ENCODE assay signal across 9 mouse cellular contexts in the genomic region with DNA sequence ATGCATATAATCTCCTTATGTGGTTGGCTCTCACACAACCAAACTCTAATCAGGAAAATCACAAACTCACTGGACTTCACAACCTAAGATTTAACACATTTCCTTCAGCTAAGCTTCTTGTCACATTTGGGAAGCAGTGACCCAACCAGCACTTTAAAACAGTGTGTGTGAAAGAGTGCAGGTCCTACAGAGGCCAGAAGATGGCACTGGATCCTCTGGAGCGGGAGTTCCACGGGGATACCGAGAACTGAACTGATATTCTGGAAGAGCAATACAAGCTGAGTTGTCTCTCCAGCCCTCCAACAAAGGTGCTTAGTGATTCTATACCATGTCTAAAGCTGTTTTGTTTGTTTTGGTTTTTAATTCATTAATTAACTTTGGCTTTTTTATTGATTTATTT. TPM values are rescaled to one million over a fixed set of nuclear protein-coding genes. Genes with fewer than 3 reads are reported as not detected.
DNase-seq lines count a peak whose midpoint lies in the region; ATAC-seq and TF ChIP-seq lines count a peak whose summit lies in the region.
"Had no signal": no experiment of that assay in that cellular context is flagged by ENCODE, and none has a peak within 500 bp of the region (broad histone marks: within the 10 kb centered on the region; RNA-seq: fewer than 3 reads in every experiment).

No protein-coding gene starts in this region.

- intact Hi-C loops in left cerebral cortex, adult 2 months (cut with DNase I) = no loop called here
- intact Hi-C loops in left cerebral cortex, postnatal 10 days (cut with DNase I) = no loop called here
- intact Hi-C loops in gastrocnemius, postnatal 36 days (cut with DNase I) = loop anchor here (5.0 kb wide), 1 partner anchor 154 kb away; no protein-coding TSS in a partner anchor

- ATAC-seq in megakaryocyte progenitor cell, adult 5-6 weeks (replicated peaks; ENCODE audit: poor library complexity) = peak; percentile 58

- no peak overlapping the region for H3K4me3 ChIP-seq in left cerebral cortex, adult 2 months
- H3K4me3 ChIP-seq: lung, embryonic 15.5 days had no signal

- peak; percentile 57 for DNase-seq in adrenal gland, postnatal 14 days
- no peak for DNase-seq in adrenal gland, adult 18-20 months (ENCODE audit: low spot score in 2 of 2)
- no peak for DNase-seq in left cerebral cortex, adult 2 months (ENCODE audit: extremely low spot score in 1 of 2, low spot score in 2 of 2)
- DNase-seq in left cerebral cortex, postnatal 10 days (ENCODE audit: extremely low spot score in 1 of 2, low spot score in 2 of 2) = no peak
- peak; percentile 30 for DNase-seq in cerebellum, adult 8-10 months
- no peak for DNase-seq in gastrocnemius, postnatal 36 days
- no peak for DNase-seq in spleen, postnatal 36 days (ENCODE audit: low spot score in 2 of 2)

- no peak overlapping the region for H3K27ac ChIP-seq in left cerebral cortex, adult 2 months
- H3K27ac ChIP-seq: lung, embryonic 15.5 days had no signal

- peak; percentile 49 for TF ChIP-seq CTCF in left cerebral cortex, adult 2 months (IDR thresholded peaks at IDR 0.05)

RNA-seq across cellular contexts. Expression of gene Fastkd5, which starts 16.7 kb away (rescaled TPM):
- 13.4 and 14.0 TPM in 2 replicates for total RNA-seq in adrenal gland, postnatal 14 days (2021)
- 10 to 100 TPM; 13.8 to 14.6 TPM for total RNA-seq in adrenal gland, adult 18-20 months (2021)
- 1 to 10 TPM; 7.9 to 8.7 TPM for total RNA-seq in left cerebral cortex, adult 2 months (2021)
- total RNA-seq in left cerebral cortex, postnatal 10 days (2021) = 1 to 10 TPM; 8.0 TPM
- total RNA-seq in megakaryocyte progenitor cell, adult 5-6 weeks (2015) = 16.1 and 21.0 TPM in 2 replicates
- 20.3 and 22.8 TPM in 2 replicates for total RNA-seq in megakaryocyte progenitor cell, adult 5-6 weeks (2017)
- total RNA-seq in gastrocnemius, postnatal 36 days (2021) = 1 to 10 TPM; 4.9 to 5.2 TPM

RNA-seq across cellular contexts. Expression of gene Ubox5, which starts 16.7 kb away (rescaled TPM):
- total RNA-seq in adrenal gland, postnatal 14 days (2021) = 5.1 and 5.6 TPM in 2 replicates
- total RNA-seq in adrenal gland, adult 18-20 months (2021) = 1 to 10 TPM; 5.9 to 6.9 TPM
- 10 to 100 TPM; 10.0 to 12.5 TPM for total RNA-seq in left cerebral cortex, adult 2 months (2021)
- 1 to 10 TPM; 8.5 to 8.7 TPM for total RNA-seq in left cerebral cortex, postnatal 10 days (2021)
- 5.7 and 9.3 TPM in 2 replicates for total RNA-seq in megakaryocyte progenitor cell, adult 5-6 weeks (2015)
- total RNA-seq in megakaryocyte progenitor cell, adult 5-6 weeks (2017) = 7.1 and 7.3 TPM in 2 replicates
- total RNA-seq in gastrocnemius, postnatal 36 days (2021) = 1 to 10 TPM; 3.4 to 5.3 TPM

RNA-seq across cellular contexts. Expression of gene Lzts3, which starts 29.5 kb away (rescaled TPM):
- total RNA-seq in adrenal gland, postnatal 14 days (2021) = 9.5 and 11.1 TPM in 2 replicates
- total RNA-seq in adrenal gland, adult 18-20 months (2021) = 10 to 100 TPM; 12.7 to 17.7 TPM
- 100 to 1,000 TPM; 202 to 214 TPM for total RNA-seq in left cerebral cortex, adult 2 months (2021)
- 10 to 100 TPM; 45.3 to 46.8 TPM for total RNA-seq in left cerebral cortex, postnatal 10 days (2021)
- 0.15 and 0.32 TPM in 2 replicates for total RNA-seq in megakaryocyte progenitor cell, adult 5-6 weeks (2015)
- total RNA-seq in megakaryocyte progenitor cell, adult 5-6 weeks (2017) = 0.27 TPM in 1 of 2 replicates, not detected in the other
- total RNA-seq in gastrocnemius, postnatal 36 days (2021) = 1 to 10 TPM; 1.9 to 2.4 TPM

RNA-seq across cellular contexts. Expression of gene Avp, which starts 30.7 kb away (rescaled TPM):
- not detected in 2 replicates for total RNA-seq in adrenal gland, postnatal 14 days (2021)
- total RNA-seq in adrenal gland, adult 18-20 months (2021) = not detected
- total RNA-seq in left cerebral cortex, adult 2 months (2021) = 10 to 100 TPM in 1 of 2 experiments, not detected in 1; 22.8 TPM
- 1 to 10 TPM in 1 of 2 experiments, under 1 TPM in 1; 0.77 to 1.8 TPM for total RNA-seq in left cerebral cortex, postnatal 10 days (2021)
- not detected in 2 replicates for total RNA-seq in megakaryocyte progenitor cell, adult 5-6 weeks (2015)
- total RNA-seq in megakaryocyte progenitor cell, adult 5-6 weeks (2017) = not detected in 2 replicates
- total RNA-seq in gastrocnemius, postnatal 36 days (2021) = not detected

RNA-seq across cellular contexts. Expression of gene Oxt, which starts 37.1 kb away (rescaled TPM):
- total RNA-seq in adrenal gland, postnatal 14 days (2021) = not detected in 2 replicates
- not detected for total RNA-seq in adrenal gland, adult 18-20 months (2021)
- 1 to 10 TPM in 1 of 2 experiments, not detected in 1; 4.4 TPM for total RNA-seq in left cerebral cortex, adult 2 months (2021)
- total RNA-seq in left cerebral cortex, postnatal 10 days (2021) = under 1 TPM in 1 of 2 experiments, not detected in 1; 0.84 TPM
- not detected in 2 replicates for total RNA-seq in megakaryocyte progenitor cell, adult 5-6 weeks (2015)
- not detected in 2 replicates for total RNA-seq in megakaryocyte progenitor cell, adult 5-6 weeks (2017)
- not detected for total RNA-seq in gastrocnemius, postnatal 36 days (2021)

Comparison
In these comparisons a context has a peak if more than half of its experiments do, and no peak if none do; other contexts are left out.
1. DNase-seq: peak in adrenal gland, postnatal 14 days (single experiment) and cerebellum, adult 8-10 months (single experiment); none in adrenal gland, adult 18-20 months (0 of 2), left cerebral cortex, adult 2 months (0 of 2), left cerebral cortex, postnatal 10 days (0 of 2), gastrocnemius, postnatal 36 days (0 of 2) and spleen, postnatal 36 days (0 of 2).
2. RNA of gene Lzts3, which starts 29.5 kb away (total RNA-seq): 202 to 214 TPM in left cerebral cortex, adult 2 months; 45.3 to 46.8 TPM in left cerebral cortex, postnatal 10 days, 12.7 to 17.7 TPM in adrenal gland, adult 18-20 months, 9.5 to 11.1 TPM in adrenal gland, postnatal 14 days, 1.9 to 2.4 TPM in gastrocnemius, postnatal 36 days and 0.15 to 0.32 TPM in megakaryocyte progenitor cell, adult 5-6 weeks; every median in the first group is over 4 times any median in the second.